Mouse (Mus musculus): Measurements from ENCODE around the gene Olfr617. TPM values are rescaled to one million over a fixed set of nuclear protein-coding genes. Genes with fewer than 3 reads are reported as not detected.
"Not testable (repeated sequence)": the region's sequence is repeated elsewhere in the genome, so short reads cannot be mapped to it uniquely, and the experiment has no call there.

The Olfr617 gene
- polyA plus RNA-seq (2016; fragmentation: Nextera tagmentation; extraction: Ambion mirVana) = not detected in 2 replicates

DNA sequence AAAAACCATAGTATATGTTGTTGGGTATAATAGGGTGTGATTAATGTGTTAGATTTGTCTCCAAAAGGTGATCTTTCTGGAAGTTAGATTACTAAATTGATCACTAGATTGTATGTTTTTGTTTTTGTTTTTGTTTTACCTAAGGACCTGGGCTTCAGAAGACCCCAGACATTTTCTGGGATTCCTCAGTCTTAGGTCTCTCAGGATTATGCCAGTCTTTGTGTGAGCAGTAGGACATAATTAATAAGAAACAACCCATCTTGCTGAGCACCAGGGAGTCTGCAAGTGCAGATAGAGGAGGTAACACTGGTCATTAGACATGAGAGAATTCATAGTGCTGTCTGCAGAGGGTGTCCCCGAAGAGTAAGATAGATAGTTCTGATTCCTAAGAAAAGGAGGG lies at the start of gene Olfr617:
Gene Olfr617 (plus strand): TSS at position 301 of the 400 bp plus-strand sequence.
- no peaks in the 10 kb centered on the region for H3K9me3 ChIP-seq
- H3K36me3 ChIP-seq (replicated peaks) = no peaks in the 10 kb centered on the region
- H3K4me3 ChIP-seq (replicated peaks) = no peak within 1 kb of the TSS
- H3K4me1 ChIP-seq = no peaks in the 10 kb centered on the region
- WGBS = 80% methylated on average over 1 of the region's 1 CpGs
- no peak within 1 kb of the TSS for H3K4me2 ChIP-seq
- no peaks in the 10 kb centered on the region for H3K27me3 ChIP-seq
- no peak within 1 kb of the TSS for H3K27ac ChIP-seq
- H3K9ac ChIP-seq = no peak within 1 kb of the TSS
- ATAC-seq (ENCODE audit: low FRiP score) = no peak

GRCm38 (mm10) chr7:103542617-103543016 lies 30.2 kb upstream of the Olfr617 start, which contains the start of gene Olfr612:
Gene Olfr612 (minus strand): TSS chr7:103542717.
- not testable (repeated sequence) for ATAC-seq (ENCODE audit: low FRiP score); H3K27ac ChIP-seq; H3K36me3 ChIP-seq (replicated peaks); H3K9me3 ChIP-seq; H3K4me2 ChIP-seq; H3K9ac ChIP-seq; H3K4me3 ChIP-seq (replicated peaks); H3K27me3 ChIP-seq; H3K4me1 ChIP-seq
- WGBS = 79% methylated on average over 2 of the region's 2 CpGs

DNA sequence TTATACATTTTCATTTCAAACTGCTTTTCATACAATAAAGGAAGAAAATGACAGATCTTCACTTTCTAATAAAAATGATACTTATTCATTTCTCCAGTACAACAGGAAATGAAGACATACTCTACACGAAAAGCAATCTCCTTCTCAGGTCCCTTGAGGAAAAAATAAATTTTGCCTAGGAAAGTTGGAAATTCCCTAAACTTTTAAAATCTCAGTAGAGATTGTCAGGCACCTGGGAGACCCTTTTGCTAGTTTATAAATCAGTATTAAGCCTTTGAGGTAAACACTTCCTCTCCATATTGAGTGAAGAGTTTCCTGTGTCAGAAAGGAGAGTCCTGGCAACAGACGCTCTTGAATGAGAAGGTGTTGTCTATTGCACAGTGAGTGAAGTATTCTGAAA lies 25.1 kb upstream of the Olfr617 start, which contains the start of gene Olfr613:
Gene Olfr613 (plus strand): TSS at position 301 of the 400 bp plus-strand sequence.
- no peak within 1 kb of the TSS for H3K27ac ChIP-seq
- WGBS = 88% methylated on average over 2 of the region's 2 CpGs
- H3K36me3 ChIP-seq (replicated peaks) = no peaks in the 10 kb centered on the region
- no peaks in the 10 kb centered on the region for H3K27me3 ChIP-seq
- H3K4me1 ChIP-seq = no peaks in the 10 kb centered on the region
- no peaks in the 10 kb centered on the region for H3K9me3 ChIP-seq
- H3K4me3 ChIP-seq (replicated peaks) = no peak within 1 kb of the TSS
- no peak within 1 kb of the TSS for H3K9ac ChIP-seq
- H3K4me2 ChIP-seq = no peak within 1 kb of the TSS
- no peak for ATAC-seq (ENCODE audit: low FRiP score)

DNA sequence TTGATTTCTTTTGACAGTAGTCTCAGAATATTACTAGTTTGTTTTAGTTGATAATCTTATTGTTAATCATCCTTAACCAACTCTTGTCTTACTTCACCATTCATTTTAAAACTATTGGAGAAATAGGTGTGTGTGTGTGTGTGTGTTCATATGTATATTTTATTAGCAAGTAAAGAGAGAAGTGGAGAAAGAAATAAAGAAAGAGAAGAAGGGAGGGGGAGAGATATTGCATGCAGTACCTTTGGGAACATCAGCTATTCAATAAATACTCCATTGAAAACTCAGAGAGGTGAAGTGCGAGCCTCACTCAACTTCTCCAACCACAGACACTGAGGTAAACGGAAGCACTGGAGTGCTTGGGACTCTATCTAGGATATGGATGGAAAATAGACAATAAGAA lies 17.1 kb upstream of the Olfr617 start, which contains the start of gene Olfr615:
Gene Olfr615 (plus strand): TSS at position 301 of the 400 bp plus-strand sequence.
- H3K4me3 ChIP-seq (replicated peaks) = no peak within 1 kb of the TSS
- H3K4me2 ChIP-seq = no peak within 1 kb of the TSS
- no peaks in the 10 kb centered on the region for H3K4me1 ChIP-seq
- ATAC-seq (ENCODE audit: low FRiP score) = no peak
- no peak within 1 kb of the TSS for H3K9ac ChIP-seq
- no peaks in the 10 kb centered on the region for H3K9me3 ChIP-seq
- no peak within 1 kb of the TSS for H3K27ac ChIP-seq
- H3K36me3 ChIP-seq (replicated peaks) = no peaks in the 10 kb centered on the region
- no peaks in the 10 kb centered on the region for H3K27me3 ChIP-seq
- WGBS = 78% methylated on average over 2 of the region's 2 CpGs

DNA sequence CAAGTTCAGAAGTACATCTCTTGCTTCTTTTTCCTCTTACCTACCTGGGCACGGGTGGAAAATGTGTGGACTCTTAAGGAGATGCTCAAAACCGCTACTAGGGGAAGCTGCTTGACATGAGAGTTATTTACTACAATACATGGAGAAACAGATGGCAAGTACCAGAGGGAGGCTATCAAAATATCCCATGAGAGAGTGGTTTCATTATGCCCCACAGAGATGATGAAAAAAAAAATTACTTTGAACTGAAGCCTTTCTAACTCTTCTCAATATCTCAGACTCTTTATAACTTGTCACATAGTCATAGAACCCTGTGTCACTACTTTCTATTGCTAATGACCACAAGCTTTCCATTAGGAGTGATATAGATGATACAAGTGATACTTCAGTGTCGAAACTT lies 3.8 kb upstream of the Olfr617 start, which contains the start of gene Olfr616:
Gene Olfr616 (minus strand): TSS at position 101 of the 400 bp plus-strand sequence.
- Histone ChIP-seq H3K4me2 (no peak within 1 kb of the TSS), H3K36me3 (replicated peaks) (no peaks in the 10 kb centered on the region), H3K9me3 (no peaks in the 10 kb centered on the region), H3K4me3 (replicated peaks) (no peak within 1 kb of the TSS), H3K27ac (no peak within 1 kb of the TSS), H3K4me1 (no peaks in the 10 kb centered on the region), H3K27me3 (no peaks in the 10 kb centered on the region), H3K9ac (no peak within 1 kb of the TSS)
- ATAC-seq (ENCODE audit: low FRiP score) = no peak
- WGBS = 78% methylated on average over 3 of the region's 3 CpGs

- Histone ChIP-seq H3K36me3 (replicated peaks) (no peaks in the 10 kb centered on the region), H3K4me2 (no peak within 1 kb of the TSS), H3K9me3 (no peaks in the 10 kb centered on the region), H3K4me3 (replicated peaks) (no peak within 1 kb of the TSS), H3K9ac (no peak within 1 kb of the TSS), H3K27ac (no peak within 1 kb of the TSS), H3K4me1 (no peaks in the 10 kb centered on the region), H3K27me3 (no peaks in the 10 kb centered on the region)
- 60% methylated on average over 2 of the region's 2 CpGs for WGBS
- no peak for ATAC-seq (ENCODE audit: low FRiP score)
Observed at GRCm38 (mm10) chr7:103589803-103590202, 16.9 kb downstream of the Olfr617 start, which contains the start of gene Olfr618. Gene Olfr618 (plus strand): TSS chr7:103590103.

- ATAC-seq (ENCODE audit: low FRiP score) = no peak
- H3K27me3 ChIP-seq = no peaks in the 10 kb centered on the region
- H3K9me3 ChIP-seq = no peaks in the 10 kb centered on the region
- no peak within 1 kb of the TSS for H3K9ac ChIP-seq
- no peaks in the 10 kb centered on the region for H3K36me3 ChIP-seq (replicated peaks)
- H3K27ac ChIP-seq = no peak within 1 kb of the TSS
- H3K4me2 ChIP-seq = no peak within 1 kb of the TSS
- H3K4me1 ChIP-seq = no peaks in the 10 kb centered on the region
- no peak within 1 kb of the TSS for H3K4me3 ChIP-seq (replicated peaks)
Observed at GRCm38 (mm10) chr7:103600275-103600674, 27.4 kb downstream of the Olfr617 start, which contains the start of gene Olfr619. Gene Olfr619 (plus strand): TSS chr7:103600575.

DNA sequence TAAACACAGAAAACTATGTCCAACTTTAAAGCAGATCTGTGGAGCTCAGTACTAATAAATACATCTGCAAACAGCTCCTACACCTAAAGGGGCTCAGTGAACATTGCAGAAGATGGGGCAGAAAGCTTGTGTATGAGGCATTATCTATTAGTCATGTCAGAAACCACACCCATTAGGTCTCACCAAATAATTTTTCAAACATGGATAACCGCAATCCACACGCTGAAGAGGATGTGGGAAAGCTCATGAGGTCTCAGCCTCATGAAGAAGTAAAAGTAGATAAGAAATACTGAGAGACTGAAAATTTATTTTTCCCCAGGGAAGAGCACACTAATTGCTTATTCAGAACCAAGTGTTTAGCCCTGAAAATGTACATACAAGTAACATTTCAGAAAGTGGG lies 34.6 kb downstream of the Olfr617 start:
- H3K36me3 ChIP-seq (replicated peaks) = no peaks in the 10 kb centered on the region
- no peaks in the 10 kb centered on the region for H3K4me1 ChIP-seq
- WGBS = 86% methylated on average over 2 of the region's 2 CpGs
- no peak overlapping the region for H3K4me2 ChIP-seq
- H3K27ac ChIP-seq = no peak overlapping the region
- H3K4me3 ChIP-seq (replicated peaks) = no peak overlapping the region
- no peaks in the 10 kb centered on the region for H3K9me3 ChIP-seq
- no peak for ATAC-seq (ENCODE audit: low FRiP score)
- H3K9ac ChIP-seq = no peak overlapping the region
- no peaks in the 10 kb centered on the region for H3K27me3 ChIP-seq

- Histone ChIP-seq H3K27me3 (no peaks in the 10 kb centered on the region), H3K4me3 (replicated peaks) (no peak within 1 kb of the TSS), H3K9me3 (no peaks in the 10 kb centered on the region), H3K27ac (no peak within 1 kb of the TSS), H3K4me2 (no peak within 1 kb of the TSS), H3K4me1 (no peaks in the 10 kb centered on the region), H3K36me3 (replicated peaks) (no peaks in the 10 kb centered on the region), H3K9ac (no peak within 1 kb of the TSS)
- no peak for ATAC-seq (ENCODE audit: low FRiP score)
- 84% methylated on average over 2 of the region's 2 CpGs for WGBS
Observed at GRCm38 (mm10) chr7:103612434-103612833, 39.6 kb downstream of the Olfr617 start, which contains the start of gene Olfr620. Gene Olfr620 (minus strand): TSS chr7:103612534.

Small RNA genes within 50 kb of the gene (microRNA-seq; reads per million reads assigned to microRNA genes)
- not detected for gene Gm26506

Other genes starting within 250 kb of the Olfr617 start
- not detected in 2 replicates for gene Olfr598, start 249.5 kb upstream of the Olfr617 start, polyA plus RNA-seq (2016; fragmentation: Nextera tagmentation; extraction: Ambion mirVana)
- gene Olfr599, start 237.1 kb upstream of the Olfr617 start, polyA plus RNA-seq (2016; fragmentation: Nextera tagmentation; extraction: Ambion mirVana) = not detected in 2 replicates
- not detected in 2 replicates for gene Olfr600, start 223.4 kb upstream of the Olfr617 start, polyA plus RNA-seq (2016; fragmentation: Nextera tagmentation; extraction: Ambion mirVana)
- not detected in 2 replicates for gene Olfr601, start 210.4 kb upstream of the Olfr617 start, polyA plus RNA-seq (2016; fragmentation: Nextera tagmentation; extraction: Ambion mirVana)
- gene Olfr603, start 186.9 kb upstream of the Olfr617 start, polyA plus RNA-seq (2016; fragmentation: Nextera tagmentation; extraction: Ambion mirVana) = not detected in 2 replicates
- not detected in 2 replicates for gene Usp17lc, start 158.0 kb upstream of the Olfr617 start, polyA plus RNA-seq (2016; fragmentation: Nextera tagmentation; extraction: Ambion mirVana)
- gene Olfr605, start 127.6 kb upstream of the Olfr617 start, polyA plus RNA-seq (2016; fragmentation: Nextera tagmentation; extraction: Ambion mirVana) = not detected in 2 replicates
- not detected in 2 replicates for gene Olfr606, start 124.0 kb upstream of the Olfr617 start, polyA plus RNA-seq (2016; fragmentation: Nextera tagmentation; extraction: Ambion mirVana)
- not detected in 2 replicates for gene Olfr607, start 108.9 kb upstream of the Olfr617 start, polyA plus RNA-seq (2016; fragmentation: Nextera tagmentation; extraction: Ambion mirVana)
- gene Olfr608, start 103.2 kb upstream of the Olfr617 start, polyA plus RNA-seq (2016; fragmentation: Nextera tagmentation; extraction: Ambion mirVana) = not detected in 2 replicates
- gene Olfr609, start 75.0 kb upstream of the Olfr617 start, polyA plus RNA-seq (2016; fragmentation: Nextera tagmentation; extraction: Ambion mirVana) = not detected in 2 replicates
- not detected in 2 replicates for gene Olfr610, start 60.9 kb upstream of the Olfr617 start, polyA plus RNA-seq (2016; fragmentation: Nextera tagmentation; extraction: Ambion mirVana)
- gene Olfr611, start 52.2 kb upstream of the Olfr617 start, polyA plus RNA-seq (2016; fragmentation: Nextera tagmentation; extraction: Ambion mirVana) = not detected in 2 replicates
- gene Olfr612, start 30.3 kb upstream of the Olfr617 start, polyA plus RNA-seq (2016; fragmentation: Nextera tagmentation; extraction: Ambion mirVana) = not detected in 2 replicates
- not detected in 2 replicates for gene Olfr613, start 25.0 kb upstream of the Olfr617 start, polyA plus RNA-seq (2016; fragmentation: Nextera tagmentation; extraction: Ambion mirVana)
- gene Olfr615, start 17.0 kb upstream of the Olfr617 start, polyA plus RNA-seq (2016; fragmentation: Nextera tagmentation; extraction: Ambion mirVana) = not detected in 2 replicates
- gene Olfr616, start 3.9 kb upstream of the Olfr617 start, polyA plus RNA-seq (2016; fragmentation: Nextera tagmentation; extraction: Ambion mirVana) = not detected in 2 replicates
- gene Olfr618, start 17.0 kb downstream of the Olfr617 start, polyA plus RNA-seq (2016; fragmentation: Nextera tagmentation; extraction: Ambion mirVana) = not detected in 2 replicates
- not detected in 2 replicates for gene Olfr619, start 27.5 kb downstream of the Olfr617 start, polyA plus RNA-seq (2016; fragmentation: Nextera tagmentation; extraction: Ambion mirVana)
- gene Olfr620, start 39.5 kb downstream of the Olfr617 start, polyA plus RNA-seq (2016; fragmentation: Nextera tagmentation; extraction: Ambion mirVana) = not detected in 2 replicates
- not detected in 2 replicates for gene Olfr622, start 69.6 kb downstream of the Olfr617 start, polyA plus RNA-seq (2016; fragmentation: Nextera tagmentation; extraction: Ambion mirVana)
- not detected in 2 replicates for gene Olfr623, start 90.6 kb downstream of the Olfr617 start, polyA plus RNA-seq (2016; fragmentation: Nextera tagmentation; extraction: Ambion mirVana)
- gene Olfr624, start 98.1 kb downstream of the Olfr617 start, polyA plus RNA-seq (2016; fragmentation: Nextera tagmentation; extraction: Ambion mirVana) = 0.04 TPM in 2 replicates
- gene Olfr625-ps1, start 109.7 kb downstream of the Olfr617 start, polyA plus RNA-seq (2016; fragmentation: Nextera tagmentation; extraction: Ambion mirVana) = not detected in 2 replicates
- gene Olfr243, start 141.6 kb downstream of the Olfr617 start, polyA plus RNA-seq (2016; fragmentation: Nextera tagmentation; extraction: Ambion mirVana) = not detected in 2 replicates
- not detected in 2 replicates for gene Olfr628, start 157.3 kb downstream of the Olfr617 start, polyA plus RNA-seq (2016; fragmentation: Nextera tagmentation; extraction: Ambion mirVana)
- not detected in 2 replicates for gene Olfr629, start 171.9 kb downstream of the Olfr617 start, polyA plus RNA-seq (2016; fragmentation: Nextera tagmentation; extraction: Ambion mirVana)
- gene Olfr630, start 184.3 kb downstream of the Olfr617 start, polyA plus RNA-seq (2016; fragmentation: Nextera tagmentation; extraction: Ambion mirVana) = not detected in 2 replicates
- gene Olfr69, start 198.5 kb downstream of the Olfr617 start, polyA plus RNA-seq (2016; fragmentation: Nextera tagmentation; extraction: Ambion mirVana) = not detected in 2 replicates
- not detected in 2 replicates for gene Olfr68, start 206.6 kb downstream of the Olfr617 start, polyA plus RNA-seq (2016; fragmentation: Nextera tagmentation; extraction: Ambion mirVana)
- not detected in 2 replicates for gene Olfr67, start 218.8 kb downstream of the Olfr617 start, polyA plus RNA-seq (2016; fragmentation: Nextera tagmentation; extraction: Ambion mirVana)
- gene Hbb-bt, start 240.9 kb downstream of the Olfr617 start, polyA plus RNA-seq (2016; fragmentation: Nextera tagmentation; extraction: Ambion mirVana) = 599 and 788 TPM in 2 replicates